Mouse (Mus musculus) gastrocnemius, postnatal 14 days (tissue): Measurements from ENCODE around the gene Man2a1. TPM values are rescaled to one million over a fixed set of nuclear protein-coding genes. Genes with fewer than 3 reads are reported as not detected.
"Not testable (repeated sequence)": the region's sequence is repeated elsewhere in the genome, so short reads cannot be mapped to it uniquely, and the experiment has no call there.

ENCODE experiments used
- DNase-seq: peaks from one replicate; pipeline ENCODE4 v3.0.0; 2021; ENCODE audit warnings: mixed read lengths
- intact Hi-C: fragments of 180-260 bp; cut with DNase I; formaldehyde crosslinking; loops from one replicate; pipeline ENCODE4 v1.15.1; 2025; ENCODE audit warnings: low total_unique reads
- total RNA-seq, 2 experiments: library from RNA; stranded (reverse); gene quantifications; 2 replicates each; pipeline ENCODE4 v1.2.3; 2021

The Man2a1 gene
- total RNA-seq, 2 experiments from 2014 or later = 17.2 to 20.3 TPM

GRCm38 (mm10) chr17:64746637-64747225 lies 146.2 kb downstream of the Man2a1 start:
- intact Hi-C loops = no loop called here

GRCm38 (mm10) chr17:64747461-64747860 lies 146.9 kb downstream of the Man2a1 start:
- DNase-seq = no peak
- intact Hi-C loops = no loop called here

More at GRCm38 (mm10) chr17:64746637-64747225, 146.2 kb downstream of the Man2a1 start:
- DNase-seq = no peak

GRCm38 (mm10) chr17:64748131-64748530 lies 147.6 kb downstream of the Man2a1 start:
- peak; percentile 23 for DNase-seq
- intact Hi-C loops = no loop called here

- DNase-seq = no peak
- intact Hi-C loops = no loop called here
Measured at GRCm38 (mm10) chr17:64749146-64749545, 148.6 kb downstream of the Man2a1 start.

GRCm38 (mm10) chr17:64751249-64751648 lies 150.7 kb downstream of the Man2a1 start:
- intact Hi-C loops = no loop called here
- peak; percentile 26 for DNase-seq

GRCm38 (mm10) chr17:64752126-64753019 lies 151.8 kb downstream of the Man2a1 start:
- peak; percentile 19 for DNase-seq
- intact Hi-C loops = no loop called here

- intact Hi-C loops = no loop called here
- DNase-seq = no peak
Measured at GRCm38 (mm10) chr17:64753507-64753906, 153.0 kb downstream of the Man2a1 start.

- intact Hi-C loops = no loop called here
- no peak for DNase-seq
Measured at GRCm38 (mm10) chr17:64754142-64754863, 153.8 kb downstream of the Man2a1 start.

- intact Hi-C loops = no loop called here
- no peak for DNase-seq
Measured at GRCm38 (mm10) chr17:64755191-64755590, 154.7 kb downstream of the Man2a1 start.

- intact Hi-C loops, DNase-seq: not testable (repeated sequence)
Measured at GRCm38 (mm10) chr17:64762651-64763050, 162.1 kb downstream of the Man2a1 start.

GRCm38 (mm10) chr17:64763491-64763890 lies 163.0 kb downstream of the Man2a1 start:
- intact Hi-C loops = no loop called here
- DNase-seq = no peak

GRCm38 (mm10) chr17:64764175-64765122 lies 163.9 kb downstream of the Man2a1 start:
- DNase-seq = no peak

GRCm38 (mm10) chr17:64765286-64765685 lies 164.8 kb downstream of the Man2a1 start:
- intact Hi-C loops = no loop called here
- DNase-seq = peak; percentile 10

More at GRCm38 (mm10) chr17:64764175-64765122, 163.9 kb downstream of the Man2a1 start:
- intact Hi-C loops = no loop called here

GRCm38 (mm10) chr17:64766507-64766906 lies 166.0 kb downstream of the Man2a1 start:
- no peak for DNase-seq
- intact Hi-C loops = no loop called here

GRCm38 (mm10) chr17:64770277-64770676 lies 169.7 kb downstream of the Man2a1 start:
- intact Hi-C loops = no loop called here
- no peak for DNase-seq

- intact Hi-C loops = no loop called here
Measured at GRCm38 (mm10) chr17:64772611-64773010, 172.1 kb downstream of the Man2a1 start.

GRCm38 (mm10) chr17:64774218-64774617 lies 173.7 kb downstream of the Man2a1 start:
- DNase-seq = no peak
- intact Hi-C loops = no loop called here

More at GRCm38 (mm10) chr17:64772611-64773010, 172.1 kb downstream of the Man2a1 start:
- DNase-seq = no peak

GRCm38 (mm10) chr17:64778300-64778699 lies 177.8 kb downstream of the Man2a1 start:
- DNase-seq = no peak
- intact Hi-C loops = no loop called here

GRCm38 (mm10) chr17:64778756-64779155 lies 178.2 kb downstream of the Man2a1 start:
- DNase-seq = no peak
- intact Hi-C loops = no loop called here
